Mouse (Mus musculus): ENCODE measurements at regions not wholly inside any gene's neighbourhood (a gene's known extent, or its start where the extent isn't known, plus 50 kb on each side); places are given as distances from the start of the nearest gene placed in this dataset.

DNA sequence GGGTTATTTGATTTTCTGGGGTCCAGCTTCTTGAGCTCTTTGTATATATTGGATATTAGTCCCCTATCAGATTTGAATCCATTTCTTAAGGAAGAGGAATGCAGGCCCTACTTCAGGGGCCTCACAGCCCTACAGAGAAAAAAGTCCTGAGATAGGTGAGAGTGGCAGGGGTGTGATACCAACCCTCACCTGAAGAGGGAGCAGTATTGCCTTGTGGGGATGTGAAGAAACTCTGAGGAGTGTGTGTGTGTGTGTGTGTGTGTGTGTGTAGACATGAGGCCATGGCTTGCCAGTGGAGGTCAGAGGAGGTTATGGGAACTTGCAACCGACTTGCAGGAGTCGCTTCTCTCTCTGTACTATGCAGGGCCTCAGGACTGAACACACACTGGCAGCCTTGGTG, 141.2 kb downstream of the Tex29 start:
- peak in 1 of 2 experiments; percentile 49 for DNase-seq

DNA sequence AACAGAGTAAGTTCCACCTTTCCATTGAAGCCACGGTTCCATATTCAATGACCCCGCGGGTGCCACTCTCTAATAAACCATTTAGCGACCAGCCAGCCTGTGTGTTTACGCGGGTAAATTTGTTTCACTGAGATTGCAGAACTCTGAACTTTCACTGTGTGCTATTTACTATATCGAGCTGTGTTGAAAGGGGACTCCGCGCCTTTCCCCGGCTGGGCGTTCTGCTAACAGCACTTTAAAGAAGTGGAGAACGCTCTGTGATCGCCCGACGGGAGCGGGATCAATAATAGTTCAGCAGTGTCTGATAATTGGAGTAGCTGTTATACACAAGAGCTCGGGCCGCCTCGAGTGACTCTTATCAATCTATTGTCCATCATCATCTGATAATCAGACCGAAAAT, 149.8 kb downstream of the Tex29 start:
- no peak for DNase-seq

DNA sequence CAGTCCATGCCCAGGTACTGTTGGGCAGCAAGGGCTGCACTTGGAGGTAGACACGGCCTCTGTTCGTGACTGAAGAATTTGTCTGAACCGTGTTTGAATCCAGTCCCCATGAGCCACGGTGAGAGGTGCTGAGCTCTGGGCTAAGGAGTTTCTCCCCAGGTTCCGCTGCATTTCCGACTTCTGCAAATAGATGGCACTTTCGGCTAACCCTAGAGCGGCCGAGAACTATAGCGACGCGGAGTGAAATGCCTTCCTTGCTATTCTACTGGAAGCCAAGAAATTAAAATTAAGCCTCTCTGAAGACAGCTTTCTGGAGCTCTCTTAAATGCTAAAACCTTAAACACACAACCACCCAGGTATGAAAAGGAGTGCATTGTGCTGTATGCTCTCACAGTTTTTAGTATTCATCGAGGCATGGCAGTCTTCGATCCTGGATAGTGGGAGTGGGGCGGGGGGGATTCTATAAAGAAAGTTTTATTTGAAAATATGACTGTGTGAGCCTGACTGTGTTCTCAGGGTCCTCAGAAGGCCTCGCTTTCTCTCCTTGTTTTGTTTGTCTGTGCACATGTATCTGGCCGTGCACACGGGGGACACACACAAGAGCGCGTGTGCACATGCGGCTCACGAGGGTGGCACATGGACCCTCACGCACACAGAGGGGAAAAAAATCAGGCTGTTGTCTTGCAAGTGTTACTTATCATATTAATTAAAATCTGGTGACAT, 159.6 kb downstream of the Tex29 start:
- DNase-seq, result peak; percentile 33 to 80

DNA sequence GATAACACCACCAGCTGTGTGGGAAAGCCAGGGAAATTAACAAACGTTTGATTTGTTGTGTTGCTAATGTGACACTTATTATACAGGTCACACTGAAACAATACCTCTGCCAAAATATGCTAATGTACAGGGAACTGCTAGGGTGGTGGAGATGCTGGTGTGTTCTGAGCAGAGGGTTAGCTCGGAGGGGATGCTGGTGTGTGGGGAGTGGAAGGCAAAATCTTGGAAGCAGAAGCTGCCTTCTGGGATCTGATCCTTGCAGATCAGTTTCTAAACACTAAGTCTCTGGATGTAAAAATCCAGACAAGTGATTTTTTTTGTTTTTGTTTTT, 160.2 kb downstream of the Tex29 start:
- no peak for DNase-seq

DNA sequence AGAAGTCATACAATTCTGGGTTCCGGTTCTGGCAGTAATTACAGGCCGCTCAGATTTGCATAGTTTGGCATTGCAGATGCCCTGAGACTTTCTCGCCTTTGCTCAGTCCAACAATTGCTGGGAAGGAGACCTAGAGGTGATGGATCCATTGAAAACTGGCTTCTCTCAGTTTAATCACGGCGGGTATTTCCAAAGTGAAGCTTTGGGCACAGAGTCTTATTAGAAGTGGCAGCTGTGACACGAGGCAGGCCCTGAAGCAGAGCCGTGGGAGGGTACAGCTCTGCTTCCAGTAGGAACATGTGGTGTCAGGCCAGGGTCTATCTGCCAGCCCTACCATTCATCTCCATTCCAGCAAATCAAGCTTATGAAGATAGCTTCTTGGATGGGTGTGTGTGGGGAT, 164.0 kb downstream of the Tex29 start:
- no peak for DNase-seq

DNA sequence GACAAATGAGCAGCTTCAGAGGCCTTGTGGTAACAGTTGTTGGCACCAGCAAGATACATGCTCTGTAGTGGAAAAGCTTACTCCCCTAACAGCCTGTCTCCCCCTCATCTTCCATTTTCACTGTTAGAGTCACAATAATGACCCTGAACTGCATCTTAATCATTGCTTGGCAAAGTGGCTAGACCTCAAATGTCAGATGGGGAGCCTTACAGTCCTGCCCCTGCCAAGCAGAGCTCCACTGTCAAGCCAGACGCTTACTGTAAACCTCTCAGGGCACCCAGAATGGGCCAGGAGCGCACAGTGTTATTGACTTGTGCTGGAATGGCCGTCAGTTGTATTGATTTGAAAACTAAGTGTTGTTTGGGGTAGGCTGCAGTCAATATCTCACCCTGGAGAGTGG, 172.5 kb downstream of the Tex29 start:
- no peak for DNase-seq

DNA sequence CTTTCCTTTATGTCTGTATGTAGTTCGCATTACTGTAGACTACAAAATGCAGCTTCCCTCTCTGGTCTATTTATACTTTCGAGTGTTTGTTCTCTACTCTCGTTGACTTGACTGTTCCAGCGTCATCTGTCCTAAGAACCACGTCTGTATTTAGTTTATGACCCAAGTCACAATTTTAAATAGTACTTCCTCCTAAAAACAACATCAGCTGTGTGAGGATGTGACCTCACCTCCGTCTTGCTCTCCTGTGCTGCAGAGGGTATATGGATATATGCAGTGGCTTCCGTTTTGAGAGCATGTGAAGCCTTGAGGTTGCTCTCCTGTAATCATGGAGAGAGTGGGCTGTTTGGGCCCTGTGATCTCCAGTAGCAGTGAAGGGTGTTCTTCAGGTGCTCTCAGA, 177.5 kb downstream of the Tex29 start:
- DNase-seq, result no peak

DNA sequence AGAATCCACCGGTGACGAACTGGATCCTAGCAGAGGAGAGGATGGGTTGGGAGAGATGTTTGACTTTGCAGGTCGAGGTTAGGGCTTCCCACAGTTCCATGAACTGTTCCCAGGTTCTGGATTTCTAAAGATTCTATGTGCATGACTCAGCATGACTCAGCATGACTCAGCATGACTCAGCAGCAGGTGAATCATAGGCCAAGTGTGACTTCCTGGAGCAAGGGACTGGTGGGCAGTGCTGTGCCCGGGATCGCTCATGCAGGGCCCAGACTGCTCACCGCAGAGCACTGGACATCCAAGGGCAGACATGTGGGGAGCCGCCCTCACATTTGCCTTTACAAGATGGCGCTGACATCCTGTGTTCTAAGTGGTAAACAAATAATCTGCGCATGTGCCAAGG, 179.0 kb downstream of the Tex29 start:
- DNase-seq, result no peak

DNA sequence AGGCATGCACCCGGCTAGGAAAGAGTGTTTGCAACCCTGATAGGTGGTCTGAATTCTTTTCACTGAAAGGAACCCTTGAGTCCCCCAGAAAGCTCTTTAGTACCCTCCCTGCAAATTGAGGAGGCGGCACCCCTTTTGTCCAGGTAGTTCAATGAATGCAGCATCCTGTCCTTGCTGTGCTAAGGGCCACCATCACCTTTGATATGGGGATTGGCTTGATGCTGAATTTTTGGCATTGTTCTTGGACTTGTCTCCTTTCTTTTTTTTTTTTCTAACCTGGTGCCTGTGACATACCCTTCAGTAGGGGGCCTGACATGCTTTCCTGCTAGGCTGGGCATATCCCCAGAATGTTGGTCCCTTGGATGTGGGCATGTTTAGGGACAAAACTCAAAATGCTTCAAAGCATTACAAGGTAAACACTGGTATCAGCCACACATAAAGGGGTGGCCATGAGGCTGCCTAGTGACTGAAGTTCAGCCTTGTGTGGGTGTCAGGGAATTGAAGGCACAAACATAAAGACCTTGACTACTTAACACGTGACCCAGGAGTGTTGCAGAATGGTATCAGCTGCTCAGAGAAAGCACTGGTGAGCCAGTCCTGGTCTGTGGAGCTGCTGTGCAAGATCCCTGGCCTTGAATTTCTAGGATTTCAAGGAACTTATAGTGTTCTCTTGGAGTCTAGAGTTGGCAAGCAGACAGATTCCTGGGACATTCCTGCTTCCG, 183.6 kb downstream of the Tex29 start:
- no peak for DNase-seq

DNA sequence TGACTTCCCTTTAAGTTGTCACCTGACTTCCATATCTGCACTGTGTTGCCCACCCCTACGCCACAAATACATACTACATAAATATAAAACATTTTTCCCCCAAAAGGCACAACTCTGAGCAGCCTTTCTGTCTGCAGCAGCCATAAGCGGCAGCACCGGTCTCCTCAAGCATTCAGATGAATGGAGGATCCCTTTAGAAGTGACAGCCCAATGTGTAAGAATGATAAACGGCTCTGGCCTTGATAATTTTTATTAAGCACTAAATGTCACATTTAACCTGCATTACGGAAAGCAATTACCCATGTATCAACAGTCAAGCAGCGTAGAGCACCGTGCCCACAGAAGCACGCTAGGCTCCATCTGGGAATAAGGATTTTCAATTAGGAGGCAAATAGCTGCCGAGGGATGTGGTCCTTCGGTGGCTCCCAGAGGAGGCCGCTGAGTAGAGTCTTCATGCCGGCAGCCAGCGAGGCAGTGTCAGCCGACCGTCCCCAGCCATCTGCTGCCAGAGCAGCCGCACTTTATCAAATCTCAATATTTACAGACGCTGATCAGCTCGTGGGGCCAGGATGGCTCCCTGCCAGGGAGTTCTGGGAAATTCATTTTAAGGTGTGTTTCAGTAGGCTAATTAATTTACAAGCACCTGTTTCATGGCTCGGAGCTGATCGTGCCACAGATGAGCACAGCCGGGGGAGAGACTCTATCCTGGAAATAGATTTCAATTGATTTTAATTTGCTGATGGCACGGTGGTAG, 190.3 kb downstream of the Tex29 start:
- DNase-seq, result no peak

DNA sequence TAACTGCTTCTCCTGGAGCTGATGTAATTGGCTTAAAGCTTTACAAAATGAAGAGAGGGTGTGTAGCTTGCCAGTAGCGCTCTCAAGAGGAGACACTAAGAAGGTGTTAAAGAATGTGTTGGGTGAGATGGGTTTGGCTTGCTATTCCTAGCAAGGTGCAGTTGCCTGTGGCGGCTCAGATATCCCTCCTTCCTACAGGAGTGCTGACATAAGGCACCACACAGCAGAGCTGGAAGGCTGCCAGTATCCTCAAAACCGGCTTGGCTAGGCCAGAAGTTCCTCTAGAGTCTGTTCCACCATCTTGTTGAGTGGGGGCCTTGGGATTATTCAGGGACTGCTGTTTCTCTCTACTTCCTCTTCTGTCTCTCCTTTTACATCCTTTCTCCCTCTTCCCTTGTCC, 191.5 kb downstream of the Tex29 start:
- peak in 1 of 2 experiments; percentile 15 for DNase-seq

DNA sequence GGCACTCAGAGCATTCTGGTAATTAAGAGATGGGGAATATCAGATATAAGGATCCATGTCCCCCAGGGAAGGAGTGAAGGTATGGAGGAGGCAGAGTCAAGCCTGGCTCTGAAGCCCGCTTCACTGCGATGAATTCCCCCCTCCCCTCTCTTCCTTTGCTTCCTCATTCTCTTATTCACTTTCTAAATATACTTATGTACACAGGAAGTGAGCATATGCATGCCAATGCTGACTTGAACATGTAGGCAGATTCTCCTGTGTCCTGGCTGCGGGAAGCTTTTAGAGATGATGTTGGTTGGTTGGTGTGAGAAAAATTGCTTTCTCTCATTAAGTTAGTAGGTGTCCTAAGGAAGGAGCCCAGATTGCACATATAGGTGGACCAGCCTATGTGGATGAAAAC, 192.1 kb downstream of the Tex29 start:
- no peak for DNase-seq

DNA sequence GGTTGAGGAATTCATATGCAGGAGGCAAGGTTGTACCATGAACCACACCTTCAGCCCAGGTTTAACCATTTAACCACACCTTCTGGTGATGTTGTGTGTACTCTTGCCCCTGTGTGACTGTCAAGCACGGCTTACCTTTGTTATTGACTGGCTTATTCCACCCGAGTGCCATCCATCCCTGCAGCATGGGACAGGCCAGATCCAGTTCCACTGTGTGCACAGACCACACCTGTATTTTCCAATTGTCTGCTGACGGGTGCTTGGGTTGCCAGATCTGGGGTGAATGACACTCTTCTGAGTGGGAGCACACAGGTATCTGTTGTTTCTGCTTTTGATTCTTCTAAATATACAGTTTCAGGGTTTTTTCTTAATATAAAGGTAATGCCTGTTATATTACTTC, 196.1 kb downstream of the Tex29 start:
- DNase-seq, result no peak

DNA sequence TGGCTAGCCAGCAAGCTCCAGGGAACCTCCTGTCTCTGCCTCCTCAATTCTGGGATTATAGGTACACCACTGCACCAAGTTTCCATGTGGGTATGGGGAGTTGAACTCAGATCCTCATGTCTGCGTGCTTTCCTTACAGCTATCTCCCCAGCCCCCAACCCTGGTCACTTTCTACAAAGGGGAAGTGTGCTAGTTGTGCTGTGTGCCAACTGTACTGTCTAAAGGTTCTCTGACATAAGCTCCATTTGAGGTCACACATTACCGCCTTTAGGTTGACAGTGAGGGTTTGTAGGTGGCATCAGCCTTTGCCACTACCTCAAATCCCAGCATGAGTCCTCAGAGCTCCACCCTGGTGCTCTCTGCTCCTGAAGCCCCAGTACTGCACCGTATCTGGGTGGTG, 200.7 kb downstream of the Tex29 start:
- no peak for DNase-seq

DNA sequence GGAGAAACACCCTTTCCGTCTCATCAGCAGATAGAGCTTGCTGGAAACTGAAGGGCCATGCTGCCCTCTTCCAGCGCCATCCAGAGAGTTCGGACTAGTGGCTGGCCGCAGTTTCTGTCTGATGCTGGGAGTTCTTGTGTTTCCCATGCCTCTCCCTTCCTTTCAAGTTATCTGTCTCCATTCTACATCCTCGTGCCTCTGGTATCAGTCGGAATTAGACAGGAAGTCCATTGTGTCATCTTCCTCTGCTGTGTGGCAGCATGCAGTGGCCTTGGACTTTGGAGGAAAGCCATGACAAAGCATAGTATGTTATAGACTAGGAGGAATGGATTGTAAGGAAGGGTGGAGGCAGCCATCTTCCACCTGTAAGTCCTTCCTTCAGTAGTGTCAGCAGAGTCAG, 201.4 kb downstream of the Tex29 start:
- DNase-seq, result no peak

DNA sequence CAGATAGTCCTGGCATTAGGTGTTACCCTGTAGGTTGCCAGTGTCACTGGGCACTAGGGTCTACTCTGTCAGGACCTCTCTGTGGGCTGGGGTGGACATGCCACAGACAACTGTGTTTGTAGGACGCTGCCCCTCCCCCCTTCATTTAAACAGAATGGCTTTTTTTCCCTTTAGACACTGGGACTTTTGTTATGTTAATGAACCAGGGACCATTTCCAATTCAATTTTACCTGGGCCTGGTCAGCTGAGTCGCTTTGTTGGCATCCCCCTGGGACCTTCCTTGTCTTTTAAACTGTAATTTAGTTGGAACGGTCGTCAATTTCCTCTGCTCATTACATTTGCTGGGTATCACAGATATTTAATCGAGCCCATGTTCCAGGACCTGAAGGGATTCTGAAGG, 210.6 kb downstream of the Tex29 start:
- DNase-seq, result no peak

DNA sequence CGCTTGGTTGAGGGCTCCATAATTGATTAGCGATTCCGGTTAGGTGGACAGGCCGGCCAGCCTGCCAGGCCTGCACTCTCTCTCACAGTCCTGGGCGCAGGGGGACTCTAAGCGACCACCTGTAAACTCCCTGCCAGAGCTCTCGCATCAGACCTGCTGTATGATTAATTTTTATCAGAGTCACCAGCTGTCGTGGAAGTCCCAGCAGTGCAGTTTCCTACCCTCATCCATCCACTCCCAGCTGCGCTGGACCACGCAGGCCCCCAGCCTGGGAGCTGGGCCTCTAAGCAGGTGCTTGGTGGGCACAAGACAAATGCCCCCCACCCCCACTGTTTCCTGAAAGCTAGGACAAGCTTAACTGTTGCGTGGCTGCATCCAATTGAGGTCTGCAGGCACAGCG, 211.1 kb downstream of the Tex29 start:
- DNase-seq, result no peak

DNA sequence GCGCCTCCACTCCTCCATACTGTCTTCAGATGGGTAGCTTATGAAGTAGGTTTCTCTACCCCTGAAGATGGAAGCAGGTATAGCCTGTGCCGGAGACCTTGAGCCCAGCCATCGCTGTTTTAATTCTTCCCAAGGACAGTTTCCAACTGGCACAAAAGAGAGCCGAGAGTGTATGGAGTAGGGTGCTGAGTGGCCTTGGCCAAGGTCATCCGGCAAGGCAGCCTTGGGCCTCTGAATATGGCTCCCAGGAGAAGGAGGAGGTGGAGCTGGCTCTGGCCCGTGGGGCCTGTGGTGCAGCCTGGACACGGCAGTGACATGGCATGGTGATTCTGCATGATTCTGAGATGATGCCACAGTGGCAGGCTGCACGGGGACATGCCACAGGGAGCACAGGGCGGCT, 215.7 kb downstream of the Tex29 start:
- DNase-seq, result no peak

DNA sequence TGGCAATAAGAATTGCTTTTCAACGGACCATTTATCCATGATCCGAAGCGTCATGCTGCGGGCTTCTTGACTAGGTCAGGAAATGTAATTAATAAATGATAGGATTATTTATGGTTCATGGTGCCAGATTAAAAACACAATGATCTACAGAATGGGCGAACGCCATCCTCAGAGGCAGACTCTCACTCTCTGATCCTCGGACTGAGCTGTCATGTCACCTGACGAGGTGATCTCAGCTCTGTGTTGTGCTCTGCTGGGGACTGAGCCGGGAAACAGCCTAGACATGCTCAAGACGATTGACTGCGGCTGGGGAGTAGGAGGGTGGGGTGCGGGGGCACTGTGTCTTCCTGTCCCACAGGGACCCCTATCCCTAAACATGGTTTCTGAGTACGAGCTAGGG, 217.4 kb upstream of the A230072I06Rik start:
- no peak for DNase-seq

DNA sequence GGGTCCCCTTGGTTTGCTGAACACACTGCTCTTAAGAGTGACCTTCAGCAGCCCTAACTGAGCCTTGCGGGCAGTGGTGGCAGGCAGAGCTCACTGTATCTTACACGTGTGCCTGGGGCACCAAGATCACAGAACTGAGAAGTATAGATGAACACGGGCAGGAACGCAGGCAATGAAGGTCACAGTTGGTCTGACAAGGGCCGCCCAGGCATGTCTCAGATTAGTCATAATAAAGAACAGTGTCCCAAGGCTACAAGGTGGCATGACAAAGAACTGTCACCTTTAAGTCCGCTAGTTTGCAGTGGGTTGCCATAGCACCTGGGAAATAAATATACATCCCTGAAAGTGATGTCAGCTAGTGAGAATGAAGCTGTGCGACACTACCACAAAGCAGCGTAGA, 215.9 kb upstream of the A230072I06Rik start:
- no peak for DNase-seq

DNA sequence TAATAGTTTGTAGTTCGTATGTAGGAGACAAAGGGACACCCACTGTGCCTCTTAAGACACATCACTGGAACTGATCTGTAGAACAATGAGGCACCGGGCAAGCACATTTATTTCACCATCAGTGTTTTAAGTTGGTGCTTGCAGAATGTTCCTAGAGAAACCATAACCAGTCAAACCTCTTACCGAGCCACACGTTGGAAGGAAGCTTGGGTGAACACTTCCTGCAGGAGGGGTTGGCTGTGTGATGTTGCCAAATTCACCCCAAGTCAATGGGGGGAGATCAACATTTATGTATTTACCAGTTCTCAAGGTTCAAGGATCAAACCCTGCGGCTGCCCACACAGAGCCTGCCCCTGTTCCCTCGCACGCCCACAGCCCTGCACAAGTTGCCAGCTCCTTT, 214.0 kb upstream of the A230072I06Rik start:
- DNase-seq, result no peak

DNA sequence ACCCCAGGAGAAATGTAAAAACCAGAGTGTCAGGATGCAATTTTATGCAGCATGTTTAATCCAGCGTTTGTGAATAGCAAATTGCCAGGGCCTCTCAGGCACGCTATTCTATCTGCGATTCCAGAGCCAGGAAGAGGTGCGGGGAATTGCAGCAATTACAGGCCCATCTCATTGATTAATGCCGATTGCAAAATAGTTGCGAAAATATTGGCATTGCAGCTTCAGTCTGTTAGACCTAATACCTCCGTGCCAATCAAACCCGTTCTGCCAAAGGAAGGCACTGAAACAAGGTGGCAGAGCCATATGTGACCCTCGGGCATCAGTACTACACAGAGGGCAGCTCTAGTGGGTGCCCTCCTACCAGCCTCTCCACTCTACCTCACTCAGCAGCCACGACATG, 212.2 kb upstream of the A230072I06Rik start:
- no peak for DNase-seq

DNA sequence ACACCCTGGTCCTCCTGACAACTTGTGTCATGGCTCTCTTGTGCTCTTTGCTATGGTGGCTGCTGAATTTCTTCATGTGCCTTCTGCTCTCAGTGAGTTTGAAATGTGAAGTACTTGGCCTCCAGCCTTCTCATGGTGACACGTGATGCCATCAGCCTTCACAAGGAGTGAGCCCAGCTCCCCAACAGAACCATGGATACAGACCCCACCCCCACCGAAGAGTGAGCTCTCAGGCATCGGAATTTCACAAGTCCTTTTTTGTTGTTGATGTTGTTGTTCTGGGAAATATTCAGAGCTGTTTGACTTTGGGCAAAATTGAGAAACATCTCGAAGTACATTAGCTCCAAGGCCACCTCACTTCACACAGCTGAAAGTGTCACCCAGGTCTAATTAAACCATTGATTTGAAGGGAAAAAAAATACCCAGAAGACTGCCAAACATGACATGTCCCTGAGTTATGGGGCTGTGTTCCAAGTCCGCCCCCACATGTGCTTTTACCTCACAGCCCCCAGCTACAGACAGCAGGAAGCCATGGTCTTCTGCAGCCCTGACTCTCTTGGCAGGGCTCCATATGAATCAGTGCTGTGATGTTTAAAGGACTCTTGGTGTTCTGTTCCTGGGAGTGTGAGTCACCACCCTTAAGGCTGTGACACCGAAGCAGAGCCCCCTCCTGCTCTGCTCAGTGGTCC, 205.2 kb upstream of the A230072I06Rik start:
- no peak for DNase-seq

DNA sequence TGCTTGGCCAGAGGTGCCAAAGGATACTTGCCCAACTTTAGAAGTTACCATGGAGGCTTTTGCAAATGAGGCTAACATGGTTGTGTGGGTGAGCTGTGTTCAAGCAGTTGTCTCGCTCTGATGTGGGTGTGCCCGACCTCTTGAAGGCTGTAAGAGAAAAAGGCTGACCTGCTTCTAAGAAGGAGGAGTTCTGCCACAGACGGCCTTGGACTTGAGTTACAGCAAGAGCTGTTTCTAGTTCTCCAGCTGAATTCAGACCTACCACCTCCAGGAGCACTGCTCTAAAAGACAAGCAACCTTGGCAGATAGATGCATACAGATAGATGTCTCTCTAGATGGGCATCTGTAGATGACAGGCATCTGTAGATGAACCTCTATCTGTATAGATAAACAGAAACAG, 202.7 kb upstream of the A230072I06Rik start:
- no peak for DNase-seq

All from kidney, postnatal 36 days (tissue).